Mouse (Mus musculus): ENCODE measurements around the gene Pard3b. TPM values are rescaled to one million over a fixed set of nuclear protein-coding genes. Genes with fewer than 3 reads are reported as not detected.

The Pard3b gene
- polyA plus RNA-seq, 1 experiment from 2014 or later: 23.2 TPM

GRCm38 (mm10) chr1:62200919-62201318, 562.3 kb downstream of the Pard3b start:
- Histone ChIP-seq H3K4me2 (replicated peaks) (no peak overlapping the region), H3K27ac (replicated peaks) (no peak overlapping the region), H3K4me1 (no peaks in the 10 kb centered on the region), H3K36me3 (no peaks in the 10 kb centered on the region), H3K9ac (no peak overlapping the region), H3K4me3 (replicated peaks) (no peak overlapping the region), H3K27me3 (no peaks in the 10 kb centered on the region), H3K9me3 (replicated peaks) (no peaks in the 10 kb centered on the region)
- ATAC-seq (ENCODE audit: insufficient number of reproducible peaks, low FRiP score, low TSS enrichment, low read depth): no peak
- WGBS: 53% methylated on average over 1 of the region's 1 CpGs

- Histone ChIP-seq H3K4me2 (replicated peaks) (no peak overlapping the region), H3K36me3 (no peaks in the 10 kb centered on the region), H3K27ac (replicated peaks) (no peak overlapping the region), H3K27me3 (no peaks in the 10 kb centered on the region), H3K4me3 (replicated peaks) (no peak overlapping the region), H3K4me1 (no peaks in the 10 kb centered on the region), H3K9ac (no peak overlapping the region), H3K9me3 (replicated peaks) (no peaks in the 10 kb centered on the region)
- 49% methylated on average over 2 of the region's 2 CpGs for WGBS
- ATAC-seq (ENCODE audit: insufficient number of reproducible peaks, low FRiP score, low TSS enrichment, low read depth): no peak
Observed at GRCm38 (mm10) chr1:62201686-62202257, 563.1 kb downstream of the Pard3b start.

- no peak for ATAC-seq (ENCODE audit: insufficient number of reproducible peaks, low FRiP score, low TSS enrichment, low read depth)
- 73% methylated on average over 2 of the region's 2 CpGs for WGBS
- Histone ChIP-seq H3K27ac (replicated peaks) (no peak overlapping the region), H3K4me2 (replicated peaks) (no peak overlapping the region), H3K9me3 (replicated peaks) (no peaks in the 10 kb centered on the region), H3K36me3 (0 out of 2 replicates have a peak, but pooled peaks cover 3% of the 10 kb centered on the region), H3K4me1 (no peaks in the 10 kb centered on the region), H3K9ac (no peak overlapping the region), H3K27me3 (no peaks in the 10 kb centered on the region), H3K4me3 (replicated peaks) (no peak overlapping the region)
Observed at GRCm38 (mm10) chr1:62213285-62213684, 574.7 kb downstream of the Pard3b start.

- Histone ChIP-seq H3K27me3 (no peaks in the 10 kb centered on the region), H3K4me2 (replicated peaks) (no peak overlapping the region), H3K27ac (replicated peaks) (no peak overlapping the region), H3K4me3 (replicated peaks) (no peak overlapping the region), H3K9ac (no peak overlapping the region), H3K9me3 (replicated peaks) (no peaks in the 10 kb centered on the region), H3K36me3 (0 out of 2 replicates have a peak, but pooled peaks cover 3% of the 10 kb centered on the region), H3K4me1 (no peaks in the 10 kb centered on the region)
- no peak for ATAC-seq (ENCODE audit: insufficient number of reproducible peaks, low FRiP score, low TSS enrichment, low read depth)
- 41% methylated on average over 2 of the region's 2 CpGs for WGBS
Observed at GRCm38 (mm10) chr1:62215842-62216241, 577.2 kb downstream of the Pard3b start.

GRCm38 (mm10) chr1:62216568-62216967, 577.9 kb downstream of the Pard3b start:
- Histone ChIP-seq H3K27ac (replicated peaks) (no peak overlapping the region), H3K4me3 (replicated peaks) (no peak overlapping the region), H3K4me2 (replicated peaks) (no peak overlapping the region), H3K36me3 (0 out of 2 replicates have a peak, but pooled peaks cover under 1% of the 10 kb centered on the region), H3K9ac (no peak overlapping the region), H3K27me3 (no peaks in the 10 kb centered on the region), H3K9me3 (replicated peaks) (no peaks in the 10 kb centered on the region), H3K4me1 (no peaks in the 10 kb centered on the region)
- WGBS: 58% methylated on average over 4 of the region's 4 CpGs
- ATAC-seq (ENCODE audit: insufficient number of reproducible peaks, low FRiP score, low TSS enrichment, low read depth): no peak

GRCm38 (mm10) chr1:62229129-62229528, 590.5 kb downstream of the Pard3b start:
- no peak overlapping the region for H3K4me3 ChIP-seq (replicated peaks)
- no peaks in the 10 kb centered on the region for H3K36me3 ChIP-seq
- H3K4me2 ChIP-seq (replicated peaks): no peak overlapping the region
- no peaks in the 10 kb centered on the region for H3K9me3 ChIP-seq (replicated peaks)
- no peaks in the 10 kb centered on the region for H3K27me3 ChIP-seq
- WGBS: 84% methylated on average over 5 of the region's 5 CpGs
- no peak for ATAC-seq (ENCODE audit: insufficient number of reproducible peaks, low FRiP score, low TSS enrichment, low read depth)
- H3K27ac ChIP-seq (replicated peaks): no peak overlapping the region
- H3K4me1 ChIP-seq: no peaks in the 10 kb centered on the region
- no peak overlapping the region for H3K9ac ChIP-seq

- no peak overlapping the region for H3K4me3 ChIP-seq (replicated peaks)
- no peak for ATAC-seq (ENCODE audit: insufficient number of reproducible peaks, low FRiP score, low TSS enrichment, low read depth)
- H3K27ac ChIP-seq (replicated peaks): no peak overlapping the region
- H3K9ac ChIP-seq: no peak overlapping the region
- no peaks in the 10 kb centered on the region for H3K4me1 ChIP-seq
- no peaks in the 10 kb centered on the region for H3K9me3 ChIP-seq (replicated peaks)
- no peaks in the 10 kb centered on the region for H3K27me3 ChIP-seq
- H3K4me2 ChIP-seq (replicated peaks): no peak overlapping the region
- 32% methylated on average over 1 of the region's 1 CpGs for WGBS
- no peaks in the 10 kb centered on the region for H3K36me3 ChIP-seq
Observed at GRCm38 (mm10) chr1:62234039-62234438, 595.4 kb downstream of the Pard3b start.

- no peak overlapping the region for H3K4me2 ChIP-seq (replicated peaks)
- no peaks in the 10 kb centered on the region for H3K27me3 ChIP-seq
- H3K4me3 ChIP-seq (replicated peaks): no peak overlapping the region
- ATAC-seq (ENCODE audit: insufficient number of reproducible peaks, low FRiP score, low TSS enrichment, low read depth): no peak
- H3K9ac ChIP-seq: no peak overlapping the region
- no peaks in the 10 kb centered on the region for H3K4me1 ChIP-seq
- H3K36me3 ChIP-seq: no peaks in the 10 kb centered on the region
- no peak overlapping the region for H3K27ac ChIP-seq (replicated peaks)
- WGBS: 84% methylated on average over 5 of the region's 5 CpGs
- no peaks in the 10 kb centered on the region for H3K9me3 ChIP-seq (replicated peaks)
Observed at GRCm38 (mm10) chr1:62235121-62235520, 596.5 kb downstream of the Pard3b start.

- H3K27me3 ChIP-seq: no peaks in the 10 kb centered on the region
- H3K4me2 ChIP-seq (replicated peaks): no peak overlapping the region
- H3K4me1 ChIP-seq: peaks cover 4% of the 10 kb centered on the region; the same call in 1 of the 2 replicates
- no peak for ATAC-seq (ENCODE audit: insufficient number of reproducible peaks, low FRiP score, low TSS enrichment, low read depth)
- no peaks in the 10 kb centered on the region for H3K9me3 ChIP-seq (replicated peaks)
- H3K9ac ChIP-seq: no peak overlapping the region
- 18% methylated on average over 12 of the region's 12 CpGs for WGBS
- H3K4me3 ChIP-seq (replicated peaks): no peak overlapping the region
- H3K27ac ChIP-seq (replicated peaks): no peak overlapping the region; the same call in 1 of the 2 replicates
- H3K36me3 ChIP-seq: no peaks in the 10 kb centered on the region
Observed at GRCm38 (mm10) chr1:62244191-62244984, 605.8 kb downstream of the Pard3b start.

GRCm38 (mm10) chr1:62252432-62252831, 613.8 kb downstream of the Pard3b start:
- no peaks in the 10 kb centered on the region for H3K4me1 ChIP-seq
- no peaks in the 10 kb centered on the region for H3K9me3 ChIP-seq (replicated peaks)
- WGBS: 91% methylated on average over 1 of the region's 1 CpGs
- H3K4me2 ChIP-seq (replicated peaks): no peak overlapping the region
- no peak overlapping the region for H3K4me3 ChIP-seq (replicated peaks)
- no peak overlapping the region for H3K9ac ChIP-seq
- no peak for ATAC-seq (ENCODE audit: insufficient number of reproducible peaks, low FRiP score, low TSS enrichment, low read depth)
- H3K36me3 ChIP-seq: no peaks in the 10 kb centered on the region
- no peak overlapping the region for H3K27ac ChIP-seq (replicated peaks)
- no peaks in the 10 kb centered on the region for H3K27me3 ChIP-seq

- 79% methylated on average over 4 of the region's 4 CpGs for WGBS
- no peak overlapping the region for H3K9ac ChIP-seq
- no peaks in the 10 kb centered on the region for H3K27me3 ChIP-seq
- no peak overlapping the region for H3K27ac ChIP-seq (replicated peaks)
- H3K4me3 ChIP-seq (replicated peaks): no peak overlapping the region
- H3K36me3 ChIP-seq: no peaks in the 10 kb centered on the region
- H3K4me1 ChIP-seq: no peaks in the 10 kb centered on the region
- ATAC-seq (ENCODE audit: insufficient number of reproducible peaks, low FRiP score, low TSS enrichment, low read depth): no peak
- no peaks in the 10 kb centered on the region for H3K9me3 ChIP-seq (replicated peaks)
- no peak overlapping the region for H3K4me2 ChIP-seq (replicated peaks)
Observed at GRCm38 (mm10) chr1:62254316-62254715, 615.7 kb downstream of the Pard3b start.
